Mouse (Mus musculus): ENCODE measurements around the gene Ubb. TPM values are rescaled to one million over a fixed set of nuclear protein-coding genes. Genes with fewer than 3 reads are reported as not detected.

Gene Ubb
- polyA plus RNA-seq, 1 experiment: 2,308 TPM

GRCm38 (mm10) chr11:62512529-62513080, 38.4 kb upstream of the Ubb start:
- Histone ChIP-seq H3K36me3 (ENCODE audit: control insufficient read depth, insufficient read depth, low read length) (no peaks in the 10 kb centered on the region), H3K4me3 (ENCODE audit: low read depth, low read length) (no peak overlapping the region), H3K27ac (ENCODE audit: insufficient read depth, low read depth, low read length) (no peak overlapping the region), H3K27me3 (ENCODE audit: control insufficient read depth, insufficient read depth, low read length) (no peaks in the 10 kb centered on the region), H3K4me1 (ENCODE audit: control insufficient read depth, insufficient read depth, insufficient read length, low read length) (peaks cover 3% of the 10 kb centered on the region)
- WGBS: 95% methylated on average over 8 of the region's 8 CpGs
- no peak for TF ChIP-seq POLR2A (IDR thresholded peaks at IDR 0.05; ENCODE audit: low read depth, low read length)
- no peak for TF ChIP-seq CTCF (IDR thresholded peaks at IDR 0.05; ENCODE audit: extremely low read depth, insufficient read length, insufficient replicate concordance, low read depth, low read length)

- 74% methylated on average over 6 of the region's 6 CpGs for WGBS
- no peak for TF ChIP-seq POLR2A (IDR thresholded peaks at IDR 0.05; ENCODE audit: low read depth, low read length)
- no peak for TF ChIP-seq CTCF (IDR thresholded peaks at IDR 0.05; ENCODE audit: extremely low read depth, insufficient read length, insufficient replicate concordance, low read depth, low read length)
- H3K27ac ChIP-seq (ENCODE audit: insufficient read depth, low read depth, low read length): no peak overlapping the region
- H3K36me3 ChIP-seq (ENCODE audit: control insufficient read depth, insufficient read depth, low read length): no peaks in the 10 kb centered on the region
- no peak overlapping the region for H3K4me3 ChIP-seq (ENCODE audit: low read depth, low read length)
- no peaks in the 10 kb centered on the region for H3K27me3 ChIP-seq (ENCODE audit: control insufficient read depth, insufficient read depth, low read length)
- peaks cover 3% of the 10 kb centered on the region for H3K4me1 ChIP-seq (ENCODE audit: control insufficient read depth, insufficient read depth, insufficient read length, low read length)
These were observed 37.7 kb upstream of the Ubb start for GRCm38 (mm10) chr11:62513311-62513710.

- Histone ChIP-seq H3K27me3 (ENCODE audit: control insufficient read depth, insufficient read depth, low read length) (no peaks in the 10 kb centered on the region), H3K27ac (ENCODE audit: insufficient read depth, low read depth, low read length) (no peak overlapping the region)
- TF ChIP-seq POLR2A (IDR thresholded peaks at IDR 0.05; ENCODE audit: low read depth, low read length) (no peak), CTCF (IDR thresholded peaks at IDR 0.05; ENCODE audit: extremely low read depth, insufficient read length, insufficient replicate concordance, low read depth, low read length) (no peak)
These were observed 32.0 kb upstream of the Ubb start for GRCm38 (mm10) chr11:62518991-62519390.

GRCm38 (mm10) chr11:62522283-62522682, 28.7 kb upstream of the Ubb start:
- Histone ChIP-seq H3K27me3 (ENCODE audit: control insufficient read depth, insufficient read depth, low read length) (no peaks in the 10 kb centered on the region), H3K36me3 (ENCODE audit: control insufficient read depth, insufficient read depth, low read length) (peaks cover 23% of the 10 kb centered on the region), H3K27ac (ENCODE audit: insufficient read depth, low read depth, low read length) (peak overlapping the region; percentile 75), H3K4me1 (ENCODE audit: control insufficient read depth, insufficient read depth, insufficient read length, low read length) (no peaks in the 10 kb centered on the region), H3K4me3 (ENCODE audit: low read depth, low read length) (no peak overlapping the region)
- 21% methylated on average over 2 of the region's 2 CpGs for WGBS
- no peak for TF ChIP-seq POLR2A (IDR thresholded peaks at IDR 0.05; ENCODE audit: low read depth, low read length)

More at GRCm38 (mm10) chr11:62518991-62519390, 32.0 kb upstream of the Ubb start:
- H3K4me3 ChIP-seq (ENCODE audit: low read depth, low read length): no peak overlapping the region
- H3K4me1 ChIP-seq (ENCODE audit: control insufficient read depth, insufficient read depth, insufficient read length, low read length): no peaks in the 10 kb centered on the region
- 65% methylated on average over 2 of the region's 2 CpGs for WGBS
- H3K36me3 ChIP-seq (ENCODE audit: control insufficient read depth, insufficient read depth, low read length): no peaks in the 10 kb centered on the region; the same call in 1 of the 2 replicates

GRCm38 (mm10) chr11:62537089-62537488, 13.9 kb upstream of the Ubb start:
- Histone ChIP-seq H3K4me3 (ENCODE audit: low read depth, low read length) (no peak overlapping the region), H3K27me3 (ENCODE audit: control insufficient read depth, insufficient read depth, low read length) (no peaks in the 10 kb centered on the region), H3K36me3 (ENCODE audit: control insufficient read depth, insufficient read depth, low read length) (peaks cover 12% of the 10 kb centered on the region), H3K27ac (ENCODE audit: insufficient read depth, low read depth, low read length) (0 out of 2 replicates have a peak overlapping the region, but pooled peaks have one; percentile 12), H3K4me1 (ENCODE audit: control insufficient read depth, insufficient read depth, insufficient read length, low read length) (peaks cover 9% of the 10 kb centered on the region; the same call in 1 of the 2 replicates)
- TF ChIP-seq CTCF (IDR thresholded peaks at IDR 0.05; ENCODE audit: extremely low read depth, insufficient read length, insufficient replicate concordance, low read depth, low read length) (no peak), POLR2A (IDR thresholded peaks at IDR 0.05; ENCODE audit: low read depth, low read length) (no peak)
- WGBS: 59% methylated on average over 8 of the region's 8 CpGs

GRCm38 (mm10) chr11:62537590-62537989, 13.4 kb upstream of the Ubb start:
- Histone ChIP-seq H3K36me3 (ENCODE audit: control insufficient read depth, insufficient read depth, low read length) (peaks cover 10% of the 10 kb centered on the region), H3K27me3 (ENCODE audit: control insufficient read depth, insufficient read depth, low read length) (no peaks in the 10 kb centered on the region), H3K4me1 (ENCODE audit: control insufficient read depth, insufficient read depth, insufficient read length, low read length) (peaks cover 9% of the 10 kb centered on the region; the same call in 1 of the 2 replicates), H3K27ac (ENCODE audit: insufficient read depth, low read depth, low read length) (peak overlapping the region; percentile 70; the same call in 1 of the 2 replicates), H3K4me3 (ENCODE audit: low read depth, low read length) (peak overlapping the region; percentile 44)
- 24% methylated on average over 7 of the region's 7 CpGs for WGBS
- TF ChIP-seq POLR2A (IDR thresholded peaks at IDR 0.05; ENCODE audit: low read depth, low read length) (no peak), CTCF (IDR thresholded peaks at IDR 0.05; ENCODE audit: extremely low read depth, insufficient read length, insufficient replicate concordance, low read depth, low read length) (no peak)

- H3K4me3 ChIP-seq (ENCODE audit: low read depth, low read length): peak overlapping the region; percentile 96
- no peak for TF ChIP-seq CTCF (IDR thresholded peaks at IDR 0.05; ENCODE audit: extremely low read depth, insufficient read length, insufficient replicate concordance, low read depth, low read length)
- TF ChIP-seq POLR2A (IDR thresholded peaks at IDR 0.05; ENCODE audit: low read depth, low read length): peak; percentile 65; the same call in 1 of the 2 replicates
- 1% methylated on average over 57 of the region's 73 CpGs for WGBS
- H3K27me3 ChIP-seq (ENCODE audit: control insufficient read depth, insufficient read depth, low read length): no peaks in the 10 kb centered on the region
- peaks cover 9% of the 10 kb centered on the region; the same call in 1 of the 2 replicates for H3K4me1 ChIP-seq (ENCODE audit: control insufficient read depth, insufficient read depth, insufficient read length, low read length)
- peaks cover 3% of the 10 kb centered on the region for H3K36me3 ChIP-seq (ENCODE audit: control insufficient read depth, insufficient read depth, low read length)
- peak overlapping the region; percentile 76 for H3K27ac ChIP-seq (ENCODE audit: insufficient read depth, low read depth, low read length)
These were observed 12.5 kb upstream of the Ubb start for GRCm38 (mm10) chr11:62538321-62539088.

Data from small intestine, adult 2 months (tissue).